Mouse (Mus musculus) heart, embryonic 12.5 days (tissue): ENCODE measurements around the gene Mfsd5. TPM values are rescaled to one million over a fixed set of nuclear protein-coding genes. Genes with fewer than 3 reads are reported as not detected.

Experiments used
- ATAC-seq: fragments of 200-750 bp; cut with Nextera tagmentation; 2 replicates; pipeline ENCODE4 v1.8.0; 2017; ENCODE audit warnings: moderate TSS enrichment, moderate library complexity; ENCODE audit not compliant: insufficient number of reproducible peaks, low FRiP score
- H3K27ac ChIP-seq: fragments of 300-500 bp; sonication (generic); 2 replicates; pipeline ENCODE4 v1.5.1; 2016; ENCODE audit warnings: mild to moderate bottlenecking, moderate library complexity; ENCODE audit not compliant: poor library complexity, severe bottlenecking
- H3K27me3 ChIP-seq: fragments of 300-500 bp; sonication (generic); replicated peaks from 2 replicates; pipeline ENCODE4 v1.6.1; 2016; ENCODE audit warnings: mild to moderate bottlenecking, moderate library complexity
- H3K36me3 ChIP-seq: fragments of 300-500 bp; sonication (generic); 2 replicates; pipeline ENCODE4 v1.6.1; 2016; ENCODE audit warnings: mild to moderate bottlenecking, moderate library complexity
- H3K4me1 ChIP-seq: fragments of 300-500 bp; sonication (generic); replicated peaks from 2 replicates; pipeline ENCODE4 v1.6.1; 2016; ENCODE audit warnings: mild to moderate bottlenecking
- H3K4me2 ChIP-seq: fragments of 300-500 bp; sonication (generic); 2 replicates; pipeline ENCODE4 v1.6.1; 2016; ENCODE audit warnings: mild to moderate bottlenecking, moderate library complexity
- H3K4me3 ChIP-seq: fragments of 300-500 bp; sonication (generic); 2 replicates; pipeline ENCODE4 v1.5.1; 2016; ENCODE audit warnings: mild to moderate bottlenecking
- H3K9ac ChIP-seq: fragments of 300-500 bp; sonication (generic); 2 replicates; pipeline ENCODE4 v1.6.1; 2016; ENCODE audit warnings: mild to moderate bottlenecking, moderate library complexity
- H3K9me3 ChIP-seq: fragments of 300-500 bp; sonication (generic); replicated peaks from 2 replicates; pipeline ENCODE4 v1.6.1; 2016; ENCODE audit warnings: mild to moderate bottlenecking, moderate library complexity
- WGBS: fragments of 180-500 bp; shearing (Covaris S2); methylation state at CpG from one replicate; pipeline ENCODE4 v1.1.7; 2016; 5-methylcytosine and 5-hydroxymethylcytosine counted together
- polyA plus RNA-seq: library from polyadenylated mRNA; unstranded; fragments of >200 nt; fragmentation: Nextera tagmentation; extraction: Ambion mirVana; gene quantifications from 2 replicates; pipeline ENCODE4 v1.2.1, GENCODE M21; 2016

Mfsd5 gene
- polyA plus RNA-seq, 1 experiment from 2014 or later = 46.2 TPM

DNA sequence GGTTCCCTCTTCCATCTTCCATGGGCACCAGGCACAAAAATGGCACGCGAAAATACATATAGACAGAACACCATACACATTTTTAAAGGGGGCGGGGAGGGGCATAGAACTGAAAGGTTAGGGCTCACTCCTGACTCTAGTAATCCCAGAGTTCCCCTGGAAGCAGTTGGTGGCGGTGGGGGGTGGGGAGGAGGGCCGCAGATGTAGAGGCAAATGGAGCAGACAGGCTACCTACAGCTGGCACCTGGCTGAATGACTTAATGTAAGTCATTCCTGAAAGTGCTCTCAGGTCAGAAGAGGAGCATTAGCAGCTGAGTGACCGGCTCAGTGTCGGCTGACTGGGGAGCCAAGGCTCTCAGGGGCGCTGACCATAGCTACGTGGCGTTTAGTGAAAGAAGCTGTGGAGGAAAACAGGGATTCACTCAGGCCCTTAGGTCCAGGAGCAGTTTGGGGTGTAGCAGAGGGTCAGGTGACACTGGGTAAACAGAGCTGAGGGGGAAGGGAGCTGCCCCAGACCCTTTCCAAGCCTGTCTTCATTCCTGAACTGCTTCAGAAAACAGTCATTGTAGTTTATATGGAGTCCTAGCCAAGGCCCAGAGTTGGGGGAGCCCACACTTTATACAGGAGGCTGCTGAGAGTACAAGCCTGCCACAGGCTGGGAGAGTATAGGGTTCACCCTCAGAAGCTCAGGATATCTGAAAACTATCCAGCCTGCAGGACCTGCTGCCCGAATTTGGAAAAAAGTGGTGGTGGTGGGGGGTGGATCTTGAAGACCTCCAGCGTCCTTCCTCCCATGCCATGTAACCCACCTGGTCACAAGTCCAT is 36.6 kb upstream of the Mfsd5 start:
- peaks cover 46% of the 10 kb centered on the region for H3K4me1 ChIP-seq
- no peak overlapping the region for H3K27ac ChIP-seq
- H3K9me3 ChIP-seq = no peaks in the 10 kb centered on the region
- H3K9ac ChIP-seq = no peak overlapping the region
- H3K4me2 ChIP-seq = no peak overlapping the region
- WGBS = 42% methylated on average over 12 of the region's 12 CpGs
- H3K4me3 ChIP-seq = no peak overlapping the region
- ATAC-seq = no peak
- 0 out of 2 replicates have a peak, but pooled peaks cover 4% of the 10 kb centered on the region for H3K36me3 ChIP-seq
- H3K27me3 ChIP-seq = peaks cover 55% of the 10 kb centered on the region

DNA sequence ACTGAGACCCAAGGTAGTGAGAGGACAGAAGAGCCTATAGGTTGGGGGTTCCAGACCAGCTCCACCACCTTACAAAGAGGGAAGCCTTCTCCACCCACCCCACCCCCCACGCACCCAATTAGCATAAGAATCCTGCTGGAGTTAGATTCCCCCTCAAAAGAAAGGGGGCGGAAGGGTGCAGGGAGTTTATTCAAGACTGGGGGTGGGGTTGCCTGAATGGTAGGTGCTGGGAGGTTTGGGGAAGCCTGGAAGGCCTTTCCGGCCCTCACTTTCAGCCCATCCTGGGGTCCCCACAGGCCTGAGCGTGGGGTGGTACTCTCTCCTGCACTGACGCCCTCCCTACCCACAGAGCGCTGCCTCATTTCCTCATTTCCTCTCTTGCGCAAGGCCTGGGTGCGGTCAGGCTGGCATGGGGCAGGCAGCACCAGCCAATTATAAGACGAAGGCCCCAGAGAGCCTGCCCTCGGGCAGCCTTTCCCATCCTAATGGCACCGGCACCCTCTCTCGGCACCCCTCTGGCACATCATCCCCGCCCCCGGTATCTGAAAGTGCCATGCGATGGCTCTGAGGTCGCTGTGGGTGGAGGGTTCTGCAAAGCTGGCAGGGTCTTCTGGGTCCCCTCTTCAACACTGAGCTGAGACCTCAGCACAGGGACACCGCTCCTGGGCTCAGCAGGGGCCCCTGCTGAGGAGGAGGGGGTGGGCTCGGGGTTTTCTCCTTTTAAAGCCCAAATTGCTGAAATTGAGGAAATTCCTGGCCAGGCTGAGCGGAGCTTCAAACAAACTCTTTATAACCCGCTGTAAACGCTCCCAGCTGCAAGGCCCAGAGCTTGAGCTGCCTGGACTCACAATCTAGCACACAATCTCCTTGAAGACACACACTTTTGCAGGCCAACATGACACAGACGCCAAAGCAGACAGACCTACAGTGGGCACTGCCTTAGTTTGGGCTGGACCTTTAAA is 35.7 kb upstream of the Mfsd5 start:
- H3K27me3 ChIP-seq = peaks cover 57% of the 10 kb centered on the region
- H3K36me3 ChIP-seq = 0 out of 2 replicates have a peak, but pooled peaks cover 2% of the 10 kb centered on the region
- ATAC-seq = no peak
- H3K27ac ChIP-seq = 0 out of 2 replicates have a peak overlapping the region, but pooled peaks have one; percentile 28
- H3K4me1 ChIP-seq = peaks cover 53% of the 10 kb centered on the region
- WGBS = 22% methylated on average over 22 of the region's 22 CpGs
- no peaks in the 10 kb centered on the region for H3K9me3 ChIP-seq
- H3K9ac ChIP-seq = no peak overlapping the region
- H3K4me2 ChIP-seq = peak overlapping the region; percentile 48
- H3K4me3 ChIP-seq = peak overlapping the region; percentile 14

DNA sequence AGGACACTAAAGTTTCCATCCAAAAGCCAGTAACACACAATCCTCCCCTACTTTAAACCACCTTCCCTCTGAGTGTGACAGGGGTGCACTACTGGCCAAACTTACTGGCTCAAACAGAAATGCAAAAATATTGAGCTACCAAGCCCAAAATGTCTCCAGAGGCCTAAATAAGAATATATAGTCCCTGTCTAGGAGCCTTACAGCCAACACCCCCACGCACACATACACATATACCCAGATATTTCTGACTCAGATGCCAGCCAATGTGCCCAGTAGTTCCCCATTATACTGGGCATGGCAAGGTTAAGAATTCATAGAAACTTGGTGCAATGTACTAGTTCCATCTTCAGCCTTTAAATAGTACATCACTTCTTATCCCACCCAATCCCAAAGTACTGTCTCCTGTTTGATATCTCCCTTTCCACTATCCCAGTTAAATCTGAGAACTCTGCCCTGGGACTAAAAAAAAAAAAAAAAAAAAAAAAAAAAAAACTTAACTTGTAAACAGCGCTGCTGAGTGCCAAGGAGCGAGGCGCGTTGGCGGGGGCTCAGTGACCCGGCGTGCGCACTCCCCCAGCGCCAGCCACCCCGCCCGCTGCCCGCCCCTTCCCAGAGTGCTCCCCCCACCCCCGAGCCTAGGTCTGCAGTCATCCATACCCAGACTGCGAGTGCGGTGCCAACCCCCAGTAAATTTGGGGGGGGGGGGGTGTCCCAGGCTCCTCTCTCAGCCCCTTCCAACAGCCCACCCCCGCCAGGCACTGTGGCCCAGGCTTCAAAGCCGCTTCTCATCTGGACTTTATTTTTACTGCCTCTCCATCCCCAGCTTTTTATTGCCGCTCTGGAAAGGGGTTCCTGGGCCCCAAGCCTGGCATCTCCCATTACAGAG is 34.7 kb upstream of the Mfsd5 start:
- ATAC-seq = no peak
- Histone ChIP-seq H3K36me3 (no peaks in the 10 kb centered on the region), H3K4me2 (peak overlapping the region; percentile 98), H3K4me1 (peaks cover 63% of the 10 kb centered on the region), H3K4me3 (peak overlapping the region; percentile 67), H3K27ac (no peak overlapping the region), H3K9me3 (no peaks in the 10 kb centered on the region), H3K9ac (peak overlapping the region; percentile 63; the same call in 1 of the 2 replicates), H3K27me3 (peaks cover 63% of the 10 kb centered on the region)
- WGBS = 17% methylated on average over 19 of the region's 19 CpGs

DNA sequence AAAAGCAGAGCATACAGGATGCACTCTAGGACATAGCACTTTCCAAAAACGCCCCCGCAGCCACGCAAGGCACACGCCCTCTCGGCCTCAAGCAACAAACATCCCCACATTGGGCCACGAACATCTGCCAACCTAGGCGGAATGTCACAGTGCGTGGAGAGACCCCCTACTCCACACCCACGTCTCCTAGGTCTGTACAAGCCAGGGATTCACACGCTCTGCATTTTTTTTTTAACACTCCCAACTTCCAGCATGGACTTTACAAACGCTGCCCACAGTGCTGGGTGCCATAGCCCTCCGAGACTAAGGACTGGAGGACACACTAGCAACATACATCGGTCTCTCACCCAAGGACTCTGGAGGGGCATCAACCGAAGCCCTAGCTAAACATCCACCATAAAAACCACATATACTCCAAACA is 33.8 kb upstream of the Mfsd5 start:
- peak overlapping the region; percentile 67 for H3K4me3 ChIP-seq
- peaks cover 71% of the 10 kb centered on the region for H3K27me3 ChIP-seq
- H3K36me3 ChIP-seq = no peaks in the 10 kb centered on the region
- peak overlapping the region; percentile 77 for H3K9ac ChIP-seq
- 4% methylated on average over 14 of the region's 14 CpGs for WGBS
- ATAC-seq = no peak
- H3K4me1 ChIP-seq = peaks cover 73% of the 10 kb centered on the region
- peak overlapping the region; percentile 98 for H3K4me2 ChIP-seq
- peak overlapping the region; percentile 94 for H3K27ac ChIP-seq
- H3K9me3 ChIP-seq = no peaks in the 10 kb centered on the region

DNA sequence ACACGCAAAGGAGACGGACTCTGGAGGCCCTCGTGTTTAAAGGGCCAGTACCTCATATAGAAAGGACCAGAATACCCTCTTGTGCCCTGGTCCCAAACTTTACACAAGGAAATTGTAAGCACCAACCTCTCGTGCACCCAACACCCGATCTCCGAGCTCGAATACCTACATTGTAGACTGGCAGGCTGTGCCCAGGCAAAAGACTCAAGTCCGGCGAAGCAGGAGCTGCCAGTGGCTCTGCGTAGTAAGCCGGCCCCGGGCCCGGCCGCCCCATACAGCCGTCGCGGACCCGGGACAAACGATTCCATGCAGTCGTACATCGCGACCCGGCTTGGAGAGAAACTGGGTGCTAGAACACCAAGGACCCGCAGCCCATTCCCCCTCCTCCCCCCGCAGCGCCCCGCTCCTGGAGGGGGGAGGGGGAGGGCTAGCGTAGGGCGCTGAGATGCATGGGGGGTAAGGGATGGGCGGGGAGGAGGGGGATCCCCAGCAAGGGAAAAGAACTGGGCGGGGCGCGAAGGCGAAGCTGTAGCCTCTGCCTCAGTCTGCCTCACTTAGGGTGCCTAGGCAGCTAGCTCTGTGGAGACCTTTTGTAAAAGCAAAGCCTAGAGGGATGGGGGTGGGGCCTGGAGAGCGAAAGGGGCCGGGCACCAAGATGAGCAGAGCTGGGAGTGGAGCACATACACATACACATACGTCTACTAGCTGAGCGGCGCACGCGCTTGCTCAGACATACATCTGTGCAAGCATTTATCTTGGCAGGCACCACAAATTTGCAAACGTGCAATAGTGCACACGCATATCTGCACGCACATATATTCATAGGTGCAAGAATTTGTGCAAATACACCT is 33.1 kb upstream of the Mfsd5 start:
- peaks cover 71% of the 10 kb centered on the region for H3K27me3 ChIP-seq
- H3K4me3 ChIP-seq = peak overlapping the region; percentile 67
- no peaks in the 10 kb centered on the region for H3K9me3 ChIP-seq
- under 1% methylated on average over 42 of the region's 44 CpGs for WGBS
- peak overlapping the region; percentile 94 for H3K27ac ChIP-seq
- H3K4me2 ChIP-seq = peak overlapping the region; percentile 98
- peak overlapping the region; percentile 77 for H3K9ac ChIP-seq
- H3K36me3 ChIP-seq = no peaks in the 10 kb centered on the region
- peak; percentile 69 for ATAC-seq
- H3K4me1 ChIP-seq = peaks cover 68% of the 10 kb centered on the region

DNA sequence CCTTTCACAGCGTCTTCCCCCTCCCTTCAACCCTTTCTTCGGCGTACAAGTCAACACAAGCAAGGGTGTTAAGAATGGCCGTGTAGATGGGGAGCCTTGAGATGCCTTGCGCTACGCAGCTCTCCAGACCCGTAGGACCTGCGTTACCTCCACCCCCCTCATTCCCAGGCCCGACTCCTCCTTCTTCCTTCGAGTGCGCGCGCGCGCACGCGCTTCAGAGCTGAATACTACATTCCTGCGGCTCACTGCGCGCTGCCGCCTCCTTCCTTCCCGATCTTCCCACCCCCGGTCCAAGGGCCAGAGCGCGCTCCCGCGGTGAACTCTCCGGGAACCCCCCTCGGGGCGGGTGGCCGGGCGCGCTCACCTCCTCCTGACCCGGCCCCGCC is 32.4 kb upstream of the Mfsd5 start:
- H3K9ac ChIP-seq = peak overlapping the region; percentile 77
- ATAC-seq = peak; percentile 74
- peak overlapping the region; percentile 94 for H3K27ac ChIP-seq
- H3K4me1 ChIP-seq = peaks cover 68% of the 10 kb centered on the region
- peak overlapping the region; percentile 67 for H3K4me3 ChIP-seq
- H3K27me3 ChIP-seq = peaks cover 71% of the 10 kb centered on the region
- under 1% methylated on average over 29 of the region's 35 CpGs for WGBS
- H3K36me3 ChIP-seq = no peaks in the 10 kb centered on the region
- H3K9me3 ChIP-seq = no peaks in the 10 kb centered on the region
- peak overlapping the region; percentile 98 for H3K4me2 ChIP-seq

DNA sequence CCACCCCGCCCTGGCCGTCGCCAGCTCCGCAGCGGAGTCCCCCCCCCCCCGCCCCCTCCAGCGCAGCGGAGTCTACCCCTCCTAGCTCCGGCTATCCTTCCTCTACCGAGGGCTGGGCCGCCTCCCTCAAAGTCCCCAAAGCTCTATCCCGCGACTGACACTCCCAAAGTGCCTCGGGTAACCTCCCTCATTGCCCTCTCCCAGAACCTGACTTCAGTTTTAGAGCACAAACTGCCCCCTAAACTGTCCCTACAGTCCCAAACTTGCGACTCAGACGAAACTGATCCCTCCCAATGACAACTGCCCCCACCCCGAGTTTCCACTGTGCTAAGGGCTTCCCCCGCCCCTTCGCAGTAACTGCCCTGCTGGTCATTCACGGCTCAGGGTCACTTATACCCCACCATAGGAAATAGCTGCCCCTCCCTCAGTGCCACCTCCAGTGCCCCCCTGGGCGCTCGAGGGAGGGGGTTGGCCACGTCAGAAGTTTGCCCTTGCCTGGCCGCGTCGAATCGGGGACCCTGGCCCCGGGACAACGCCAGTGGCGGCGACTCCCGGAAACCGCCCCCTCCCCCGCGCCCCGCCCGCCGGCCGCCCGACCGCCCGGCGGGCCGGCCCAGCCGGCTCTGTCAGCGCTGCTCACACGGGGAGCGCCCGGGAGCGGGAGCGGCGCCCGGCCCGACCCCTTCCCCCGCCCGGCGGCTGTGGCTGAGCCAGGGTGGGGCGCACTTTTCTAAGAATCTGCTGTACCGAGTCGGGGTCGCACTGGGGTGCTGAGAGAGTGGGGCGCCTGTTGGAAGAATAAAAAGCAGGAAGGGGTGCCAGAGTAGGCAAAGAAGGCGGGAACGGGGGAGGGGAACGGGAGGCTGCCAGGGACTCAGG is 31.8 kb upstream of the Mfsd5 start:
- Histone ChIP-seq H3K4me3 (peak overlapping the region; percentile 67), H3K4me2 (peak overlapping the region; percentile 98), H3K9ac (peak overlapping the region; percentile 77), H3K36me3 (no peaks in the 10 kb centered on the region), H3K4me1 (peaks cover 68% of the 10 kb centered on the region), H3K27me3 (peaks cover 71% of the 10 kb centered on the region), H3K27ac (peak overlapping the region; percentile 94), H3K9me3 (no peaks in the 10 kb centered on the region)
- WGBS = 1% methylated on average over 56 of the region's 65 CpGs
- peak; percentile 68 for ATAC-seq

DNA sequence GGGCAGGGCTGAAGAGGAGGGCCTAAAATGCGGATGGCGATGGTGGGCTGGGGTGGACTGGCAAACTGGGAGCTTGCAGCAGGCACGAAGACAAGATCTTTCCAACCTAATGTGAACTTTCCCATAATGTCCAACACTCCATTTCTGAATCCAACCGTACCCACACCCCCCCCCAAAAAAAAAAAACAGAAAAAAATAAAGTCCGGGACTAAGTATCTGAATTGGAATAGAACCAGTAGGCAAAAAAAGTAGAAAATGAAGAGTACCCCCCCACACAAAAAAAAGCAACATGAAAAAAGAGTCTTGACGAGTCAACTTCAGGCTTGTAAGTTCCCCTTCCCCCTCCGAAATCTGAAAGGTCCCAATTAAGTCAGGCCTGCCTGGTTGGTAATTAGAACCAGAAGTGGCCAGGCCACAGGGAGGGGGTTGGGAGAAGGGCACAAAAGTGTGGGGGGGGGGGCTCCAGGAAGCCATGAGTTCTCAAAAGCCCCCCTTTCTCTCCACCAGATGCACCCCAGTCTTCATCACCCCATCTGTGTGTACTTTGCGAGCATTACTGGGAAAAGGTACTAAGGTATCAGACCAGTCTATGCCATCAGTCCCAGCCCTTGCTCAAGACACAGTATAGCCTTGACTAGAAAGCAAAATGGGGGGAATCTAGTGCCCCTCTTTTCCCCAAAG is 31.0 kb upstream of the Mfsd5 start:
- peaks cover 67% of the 10 kb centered on the region for H3K27me3 ChIP-seq
- peak overlapping the region; percentile 98 for H3K4me2 ChIP-seq
- H3K36me3 ChIP-seq = no peaks in the 10 kb centered on the region
- H3K9me3 ChIP-seq = no peaks in the 10 kb centered on the region
- WGBS = 10% methylated on average over 8 of the region's 8 CpGs
- peak overlapping the region; percentile 67 for H3K4me3 ChIP-seq
- no peak for ATAC-seq
- peak overlapping the region; percentile 94 for H3K27ac ChIP-seq
- peak overlapping the region; percentile 77 for H3K9ac ChIP-seq
- H3K4me1 ChIP-seq = peaks cover 61% of the 10 kb centered on the region

DNA sequence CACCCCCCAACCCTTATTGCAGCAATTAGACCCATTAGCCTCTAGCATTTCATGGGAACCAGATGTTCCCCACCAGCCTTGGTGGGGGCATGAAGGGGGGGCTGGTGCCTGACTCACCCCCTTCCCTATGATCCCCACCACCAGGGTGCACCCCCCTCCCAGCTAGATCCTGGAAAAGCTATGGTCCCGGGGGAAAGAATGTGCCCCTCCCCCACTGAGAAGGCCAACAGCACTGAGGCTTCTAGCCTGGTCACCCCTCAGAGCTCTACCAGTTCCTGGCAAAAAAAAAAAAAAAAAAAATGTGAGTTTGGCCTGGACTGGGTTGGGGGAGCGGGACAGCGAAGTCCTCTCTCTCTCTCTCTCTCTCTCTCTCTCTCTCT is 30.5 kb upstream of the Mfsd5 start:
- Histone ChIP-seq H3K4me3 (no peak overlapping the region), H3K36me3 (no peaks in the 10 kb centered on the region), H3K27ac (peak overlapping the region; percentile 94), H3K9ac (peak overlapping the region; percentile 53; the same call in 1 of the 2 replicates), H3K27me3 (peaks cover 64% of the 10 kb centered on the region), H3K9me3 (no peaks in the 10 kb centered on the region), H3K4me1 (peaks cover 56% of the 10 kb centered on the region), H3K4me2 (peak overlapping the region; percentile 98)
- WGBS = 8% methylated on average over 3 of the region's 3 CpGs
- no peak for ATAC-seq
